Mouse (Mus musculus): ENCODE measurements around the gene Lim2.

Lim2 gene

DNA sequence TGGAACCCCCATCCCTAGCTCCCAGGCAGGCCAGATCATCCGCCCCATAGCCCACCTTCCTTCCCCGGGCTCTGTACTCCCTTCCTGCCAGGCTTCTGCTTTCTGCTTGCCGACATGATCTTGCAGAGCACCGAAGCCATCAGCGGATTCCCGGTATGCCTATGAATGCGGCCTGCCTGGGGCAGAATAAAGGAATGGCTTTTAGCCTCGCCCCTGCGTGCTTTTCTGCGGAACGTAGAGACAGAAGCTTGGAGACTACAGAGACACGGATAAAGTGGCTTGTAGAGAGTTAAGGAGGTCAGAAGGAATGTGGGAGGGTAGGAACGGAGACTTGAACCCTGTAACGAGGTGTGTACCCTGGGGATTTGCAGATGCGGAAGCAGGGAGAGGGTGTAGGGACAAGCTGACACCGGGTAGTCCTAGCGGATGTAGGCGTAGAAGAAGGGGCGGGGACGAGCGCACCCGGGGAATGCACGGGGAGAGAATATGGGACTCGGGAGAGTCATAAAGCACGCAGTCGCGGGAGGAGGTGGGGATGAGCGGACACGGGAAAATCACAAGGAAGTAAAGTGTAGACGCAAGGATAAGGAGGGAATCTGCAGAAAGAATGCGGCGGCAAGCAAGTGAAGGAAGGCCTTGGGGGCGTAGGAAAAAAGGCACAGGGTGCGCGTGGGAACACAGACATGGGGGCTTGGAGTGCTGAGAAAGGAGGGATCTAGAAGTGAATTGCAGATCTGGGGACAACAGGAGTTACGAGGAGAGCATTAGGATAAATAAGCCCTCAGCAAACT is 15.9 kb downstream of the Lim2 start:
- DNase-seq (ENCODE audit: extremely low read depth, low read depth, low spot score), result peak; percentile 26

DNA sequence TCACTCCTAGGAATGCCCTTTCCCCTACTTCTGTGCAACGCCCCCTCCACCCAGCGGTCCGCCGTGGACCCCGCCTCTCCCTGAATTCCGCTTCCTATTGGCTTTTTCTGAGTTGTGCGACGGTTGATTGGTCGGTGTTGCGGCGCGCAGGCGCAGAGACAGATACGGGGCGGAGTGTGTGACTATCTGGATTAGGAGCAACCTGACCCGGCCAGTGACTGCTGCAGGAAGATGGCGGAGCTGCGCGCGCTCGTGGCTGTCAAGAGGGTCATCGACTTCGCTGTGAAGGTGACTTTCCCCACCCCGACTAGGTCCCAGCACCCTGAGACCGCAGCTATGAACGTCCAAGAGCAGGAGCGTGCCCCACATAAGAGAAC is 16.4 kb downstream of the Lim2 start, which contains the start of the genes Etfb and Gm45233:
Etfb (plus strand) TSS at position 167 of the 377 bp plus-strand sequence.
Gm45233 (plus strand) TSS at position 212 of the 377 bp plus-strand sequence.
- DNase-seq (ENCODE audit: extremely low read depth, low read depth, low spot score), result peak; percentile 68

- DNase-seq (ENCODE audit: extremely low read depth, low read depth, low spot score), result no peak
Observed at GRCm38 (mm10) chr7:43447801-43448200, 20.3 kb downstream of the Lim2 start.

- no peak for DNase-seq (ENCODE audit: extremely low read depth, low read depth, low spot score)
Observed at GRCm38 (mm10) chr7:43448246-43448645, 20.8 kb downstream of the Lim2 start.

DNA sequence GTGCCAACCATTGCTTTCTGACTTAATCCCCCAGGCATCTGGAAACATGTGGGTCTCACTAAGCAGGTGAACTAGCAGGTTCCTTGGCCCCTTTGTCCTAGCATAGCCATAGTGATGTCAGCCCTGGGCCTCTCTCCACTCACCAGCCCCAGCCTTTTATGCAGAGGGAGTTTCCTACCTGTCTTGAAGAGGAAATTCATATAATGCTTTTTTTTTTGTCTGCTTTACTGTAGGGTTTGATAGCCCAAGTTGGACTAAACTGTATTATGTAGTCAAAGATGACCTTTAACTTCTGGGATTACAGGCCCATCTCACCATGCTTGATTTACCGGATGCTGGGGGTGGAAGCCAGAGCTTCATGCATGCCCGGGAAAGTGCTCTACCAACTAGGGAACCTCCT is 22.3 kb downstream of the Lim2 start:
- no peak for DNase-seq (ENCODE audit: extremely low read depth, low read depth, low spot score)

- no peak for DNase-seq (ENCODE audit: extremely low read depth, low read depth, low spot score)
Observed at GRCm38 (mm10) chr7:43451726-43452125, 24.3 kb downstream of the Lim2 start.

- no peak for DNase-seq (ENCODE audit: extremely low read depth, low read depth, low spot score)
Observed at GRCm38 (mm10) chr7:43452609-43453008, 25.1 kb downstream of the Lim2 start.

GRCm38 (mm10) chr7:43453599-43454355 is 26.3 kb downstream of the Lim2 start:
- peak; percentile 74 for DNase-seq (ENCODE audit: extremely low read depth, low read depth, low spot score)

GRCm38 (mm10) chr7:43454371-43454770 is 26.9 kb downstream of the Lim2 start:
- DNase-seq (ENCODE audit: extremely low read depth, low read depth, low spot score), result no peak

DNA sequence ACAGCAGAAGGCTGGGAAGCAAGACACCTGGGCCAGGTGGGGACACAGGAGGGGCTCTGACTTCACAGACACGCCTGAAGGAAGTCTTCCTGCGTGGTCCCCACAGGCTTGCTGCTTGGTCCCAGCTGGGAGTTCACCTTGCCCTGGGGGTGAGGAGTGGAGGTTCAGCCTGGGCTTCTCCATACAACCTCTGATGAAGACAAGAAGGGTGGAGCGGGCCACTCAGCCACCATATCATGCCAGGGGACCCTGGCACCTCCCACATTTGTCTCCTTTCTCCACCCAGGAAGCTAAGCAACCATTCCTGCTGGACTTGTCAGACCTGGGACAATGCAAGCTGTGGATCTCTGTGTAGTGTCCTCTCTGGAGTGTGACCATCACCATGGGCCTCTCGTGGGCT is 35.4 kb downstream of the Lim2 start, which contains the start of gene Vsig10l:
Vsig10l (plus strand) TSS at position 301 of the 400 bp plus-strand sequence.
- DNase-seq (ENCODE audit: extremely low read depth, low read depth, low spot score), result no peak

GRCm38 (mm10) chr7:43463976-43464375 is 36.5 kb downstream of the Lim2 start:
- DNase-seq (ENCODE audit: extremely low read depth, low read depth, low spot score), result no peak

- no peak for DNase-seq (ENCODE audit: extremely low read depth, low read depth, low spot score)
Observed at GRCm38 (mm10) chr7:43464864-43465343, 37.4 kb downstream of the Lim2 start.

- peak; percentile 57 for DNase-seq (ENCODE audit: extremely low read depth, low read depth, low spot score)
Observed at GRCm38 (mm10) chr7:43465344-43466098, 38.1 kb downstream of the Lim2 start.

DNA sequence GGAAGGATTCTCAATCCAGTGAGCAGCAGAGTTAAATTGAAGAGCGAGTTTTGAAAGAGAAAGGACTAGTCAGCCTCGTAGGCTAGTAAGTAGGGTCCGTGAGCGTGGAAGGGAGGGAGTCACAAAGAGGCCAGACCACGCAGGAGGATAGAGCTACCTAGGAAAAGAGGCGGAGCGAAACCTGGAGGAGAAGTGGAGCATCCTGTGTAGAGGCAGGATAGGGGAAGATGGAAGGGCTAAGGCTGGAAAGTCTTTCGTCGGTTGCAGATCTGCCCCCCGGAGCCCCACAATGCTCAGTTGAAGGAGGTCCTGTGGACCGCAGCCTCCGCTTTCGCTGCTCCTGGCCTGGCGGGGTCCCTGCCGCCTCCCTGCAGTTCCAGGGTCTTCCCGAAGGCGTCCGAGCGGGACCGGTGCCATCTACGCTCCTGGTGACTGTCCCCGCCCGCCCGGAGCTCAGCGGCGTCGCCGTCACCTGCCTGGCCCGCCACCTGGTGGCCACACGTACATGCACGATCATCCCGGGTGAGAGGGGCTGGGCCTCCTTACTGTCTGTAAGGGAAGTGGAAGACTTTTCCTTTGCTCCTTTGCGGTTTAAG is 38.7 kb downstream of the Lim2 start:
- DNase-seq (ENCODE audit: extremely low read depth, low read depth, low spot score), result no peak

- no peak for DNase-seq (ENCODE audit: extremely low read depth, low read depth, low spot score)
Observed at GRCm38 (mm10) chr7:43470373-43470772, 42.9 kb downstream of the Lim2 start.

GRCm38 (mm10) chr7:43475706-43476105 is 48.2 kb downstream of the Lim2 start:
- no peak for DNase-seq (ENCODE audit: extremely low read depth, low read depth, low spot score)

DNA sequence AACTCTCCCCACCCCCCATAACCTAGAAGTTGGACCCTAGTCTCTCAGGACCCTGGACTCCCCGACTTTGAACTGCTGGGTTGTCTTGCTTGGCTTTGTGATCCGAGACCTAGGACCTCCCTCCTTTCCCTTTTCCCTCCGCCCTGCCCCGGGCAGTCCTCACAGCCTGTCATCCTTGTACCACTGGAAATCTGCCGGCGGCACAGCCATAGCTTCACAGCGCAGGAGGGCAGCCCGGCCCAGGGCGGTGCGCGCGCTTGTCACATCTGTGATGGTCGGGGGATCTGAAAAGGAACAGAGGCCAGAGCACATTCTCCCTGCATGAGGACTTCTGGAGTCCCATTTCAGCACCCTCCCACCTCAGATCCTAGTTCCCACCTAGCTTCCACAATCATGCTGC is 48.9 kb downstream of the Lim2 start:
- DNase-seq (ENCODE audit: extremely low read depth, low read depth, low spot score), result no peak

GRCm38 (mm10) chr7:43481191-43481590 is 53.7 kb downstream of the Lim2 start:
- DNase-seq (ENCODE audit: extremely low read depth, low read depth, low spot score), result no peak

- DNase-seq (ENCODE audit: extremely low read depth, low read depth, low spot score), result no peak
Observed at GRCm38 (mm10) chr7:43482090-43482716, 54.7 kb downstream of the Lim2 start.

GRCm38 (mm10) chr7:43483236-43483635 is 55.8 kb downstream of the Lim2 start:
- DNase-seq (ENCODE audit: extremely low read depth, low read depth, low spot score), result no peak
